Mouse (Mus musculus): ENCODE results near the gene Gse1. TPM values are rescaled to one million over a fixed set of nuclear protein-coding genes. Genes with fewer than 3 reads are reported as not detected.
A peak's percentile ranks its signal among the peaks of the same experiment; 100 is the strongest.

Gse1 gene
- 10 to 100 TPM; 30.7 to 64.5 (median 48.4) TPM for total RNA-seq (2022)

- peak; percentile 90 for DNase-seq
Observed at GRCm38 (mm10) chr8:120227891-120228591, at the start of gene Gse1. Gene Gse1 (plus strand): TSS chr8:120228456.

DNA sequence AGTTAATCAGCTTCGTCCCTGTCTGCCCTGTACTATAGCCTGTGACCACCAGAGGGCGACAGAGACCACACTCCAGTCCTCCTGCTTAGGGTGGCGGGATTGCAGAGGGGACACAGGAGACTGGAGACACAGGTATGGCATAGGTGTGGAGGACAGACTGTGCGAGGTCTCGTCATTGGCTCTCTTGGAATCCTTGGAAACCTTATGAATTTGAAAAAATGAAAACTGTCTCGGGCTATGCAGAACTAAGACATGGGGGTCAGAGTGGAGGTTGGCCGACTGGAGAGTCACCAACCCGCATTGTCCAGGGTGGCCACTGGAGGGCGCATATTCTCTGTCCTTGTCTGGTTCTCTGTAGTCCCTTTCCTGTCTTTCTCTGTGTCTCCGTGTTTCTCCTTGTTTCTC, 49.2 kb upstream of the Gse1 start:
- peak; percentile 86 for DNase-seq

DNA sequence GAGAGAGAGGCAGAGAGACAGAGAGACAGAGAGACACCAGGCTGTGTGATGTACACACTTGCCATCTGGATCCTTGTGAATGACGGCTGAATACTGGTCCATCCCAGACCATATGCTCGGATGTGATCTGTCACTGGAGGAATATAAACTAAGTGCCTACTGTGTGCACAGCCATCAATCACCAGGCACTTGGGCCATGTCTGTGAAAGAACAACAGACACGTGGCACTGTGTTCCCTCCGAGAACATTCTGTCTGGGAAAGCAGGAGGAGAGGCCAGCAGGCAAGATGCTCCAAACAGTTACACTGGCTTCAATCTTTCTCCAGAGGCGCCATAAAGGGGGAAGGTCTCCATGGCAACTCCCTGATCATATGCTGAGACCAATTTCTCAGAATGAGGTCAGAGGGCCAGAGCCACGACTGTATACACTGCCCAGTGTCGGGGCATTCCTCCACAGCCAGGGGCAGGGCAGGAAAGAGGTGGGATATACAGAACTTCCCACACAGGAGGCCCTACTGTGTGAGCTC, 47.7 kb upstream of the Gse1 start:
- no peak for DNase-seq

GRCm38 (mm10) chr8:120181274-120181673, 47.0 kb upstream of the Gse1 start:
- DNase-seq = no peak

GRCm38 (mm10) chr8:120181861-120182414, 46.3 kb upstream of the Gse1 start:
- DNase-seq = no peak

- no peak for DNase-seq
Observed at GRCm38 (mm10) chr8:120184366-120184765, 43.9 kb upstream of the Gse1 start.

GRCm38 (mm10) chr8:120184850-120185792, 43.1 kb upstream of the Gse1 start:
- no peak for DNase-seq

DNA sequence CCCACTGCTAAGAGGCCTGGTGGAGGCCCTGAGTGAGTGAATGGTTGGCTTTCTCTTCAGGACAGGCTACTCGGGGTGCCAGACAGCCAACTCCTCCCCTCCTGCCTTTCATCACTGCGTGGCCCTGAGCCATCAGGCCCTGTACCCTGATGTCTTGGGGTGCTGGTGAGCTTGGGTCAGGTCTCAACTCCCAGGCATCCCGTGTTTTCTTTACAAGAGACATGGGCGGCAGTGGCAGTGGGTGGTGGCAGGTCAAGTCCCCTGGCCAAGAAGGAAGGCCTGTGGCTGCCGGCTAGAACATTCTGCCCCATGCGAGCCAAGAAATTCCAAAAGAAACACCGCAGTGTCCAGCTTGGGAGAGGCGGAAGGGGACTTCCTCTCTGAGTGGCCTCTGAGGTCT, 41.8 kb upstream of the Gse1 start:
- no peak for DNase-seq

DNA sequence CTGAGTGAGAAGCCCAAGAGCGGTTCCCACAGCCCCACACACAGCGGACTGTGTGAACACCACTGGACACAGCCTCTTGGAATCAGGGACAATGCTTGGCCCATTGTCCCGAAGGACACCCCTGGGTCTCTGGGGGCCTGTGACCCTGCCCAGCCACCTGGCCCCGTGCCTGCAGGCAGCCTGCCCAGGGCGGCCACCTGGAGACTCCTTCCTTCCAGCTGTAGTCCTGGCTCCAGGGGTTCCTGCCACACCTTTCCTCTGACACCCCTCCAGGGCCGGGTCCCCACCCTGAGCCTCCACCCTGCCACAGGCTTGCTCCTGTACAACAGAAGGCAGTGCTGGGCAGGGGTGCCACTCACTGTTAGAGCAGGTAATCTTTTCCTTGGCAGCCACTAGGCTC, 39.7 kb upstream of the Gse1 start:
- DNase-seq = peak; percentile 61

DNA sequence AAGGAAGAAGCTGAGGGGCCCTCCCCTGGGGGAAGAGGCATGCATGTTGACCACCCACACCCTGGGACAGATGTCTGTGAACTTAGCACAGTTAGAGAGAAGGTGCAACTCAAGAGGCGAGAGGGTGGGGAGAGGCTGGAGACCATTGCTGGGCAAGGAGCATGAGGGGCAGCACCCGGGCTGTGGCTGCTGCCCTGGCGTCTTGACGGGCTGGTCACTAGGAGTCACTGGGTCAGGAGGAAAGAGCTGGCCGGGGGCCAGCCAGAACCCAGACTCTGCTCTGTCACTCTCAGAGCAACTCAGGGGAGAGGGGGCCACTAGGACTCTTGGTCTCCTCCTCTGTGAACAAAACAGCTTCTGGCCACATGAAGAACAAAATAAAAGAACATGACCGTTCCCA, 38.8 kb upstream of the Gse1 start:
- no peak for DNase-seq

- DNase-seq = no peak
Observed at GRCm38 (mm10) chr8:120190107-120190809, 38.0 kb upstream of the Gse1 start.

- DNase-seq = peak; percentile 94
Observed at GRCm38 (mm10) chr8:120190810-120191413, 37.3 kb upstream of the Gse1 start.

GRCm38 (mm10) chr8:120191633-120192032, 36.6 kb upstream of the Gse1 start:
- DNase-seq = no peak

DNA sequence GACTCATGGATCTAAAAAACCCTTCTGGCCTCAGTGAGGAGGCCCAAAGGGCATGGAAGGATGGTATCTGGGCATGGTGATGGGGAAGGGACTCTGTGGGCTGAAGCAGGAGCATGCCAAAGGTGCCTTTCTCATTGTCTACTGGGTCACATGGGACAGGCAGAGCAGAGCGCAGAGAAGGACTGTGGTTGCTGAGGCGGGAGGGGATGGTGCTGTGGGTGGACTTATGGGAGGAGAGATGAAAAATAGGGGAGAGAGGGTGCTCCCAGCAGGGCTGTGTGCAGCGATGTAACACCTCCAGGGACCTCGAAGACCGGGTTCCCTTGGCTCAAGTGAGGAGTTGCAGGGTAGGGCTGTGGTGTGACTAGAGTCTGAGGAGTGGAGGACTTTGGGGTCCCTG, 36.1 kb upstream of the Gse1 start:
- DNase-seq = no peak

DNA sequence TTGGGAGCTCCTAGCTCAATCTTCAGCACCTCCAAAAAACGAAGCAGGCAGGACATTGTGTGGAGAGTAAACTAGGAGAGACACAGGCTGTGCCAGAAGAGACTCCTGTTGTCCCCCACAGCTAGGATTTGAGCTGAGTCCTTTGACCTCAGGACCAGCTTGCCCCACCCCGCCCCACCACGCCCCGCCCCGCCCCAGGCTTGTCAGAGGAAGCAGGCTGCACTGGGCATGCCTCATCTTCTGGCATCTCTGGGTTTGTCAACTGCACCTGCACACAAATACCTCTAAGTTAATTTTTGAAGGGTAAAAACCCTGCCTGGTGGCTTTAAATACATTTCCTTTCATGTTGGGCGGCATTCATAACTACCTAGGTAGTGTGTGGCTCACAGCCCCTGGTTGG, 26.9 kb upstream of the Gse1 start:
- DNase-seq = no peak

DNA sequence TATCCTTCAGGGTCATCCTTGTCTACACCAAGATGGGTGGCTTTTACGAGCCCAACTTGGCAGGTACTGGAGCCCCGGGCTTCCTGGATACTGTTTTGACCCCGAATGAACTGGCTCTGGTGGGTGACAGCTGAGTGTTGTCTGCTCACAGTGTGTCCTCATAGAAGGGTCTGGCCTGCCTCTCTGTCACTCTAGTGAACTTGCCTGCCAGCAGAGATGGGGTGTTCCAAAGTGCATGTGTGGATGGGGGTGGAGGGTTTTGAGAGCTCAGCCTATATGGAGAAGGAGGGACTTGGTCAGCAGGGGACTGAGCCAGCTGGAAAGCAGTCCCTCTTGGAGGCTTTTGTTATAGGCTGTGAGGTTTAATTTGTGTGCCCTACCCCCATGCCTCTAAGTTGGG, 25.7 kb upstream of the Gse1 start:
- DNase-seq = no peak

- DNase-seq = peak; percentile 90
Observed at GRCm38 (mm10) chr8:120204736-120205360, 23.4 kb upstream of the Gse1 start.

GRCm38 (mm10) chr8:120205916-120206315, 22.3 kb upstream of the Gse1 start:
- no peak for DNase-seq

GRCm38 (mm10) chr8:120207364-120207763, 20.9 kb upstream of the Gse1 start:
- no peak for DNase-seq

GRCm38 (mm10) chr8:120208113-120208512, 20.1 kb upstream of the Gse1 start:
- no peak for DNase-seq

DNA sequence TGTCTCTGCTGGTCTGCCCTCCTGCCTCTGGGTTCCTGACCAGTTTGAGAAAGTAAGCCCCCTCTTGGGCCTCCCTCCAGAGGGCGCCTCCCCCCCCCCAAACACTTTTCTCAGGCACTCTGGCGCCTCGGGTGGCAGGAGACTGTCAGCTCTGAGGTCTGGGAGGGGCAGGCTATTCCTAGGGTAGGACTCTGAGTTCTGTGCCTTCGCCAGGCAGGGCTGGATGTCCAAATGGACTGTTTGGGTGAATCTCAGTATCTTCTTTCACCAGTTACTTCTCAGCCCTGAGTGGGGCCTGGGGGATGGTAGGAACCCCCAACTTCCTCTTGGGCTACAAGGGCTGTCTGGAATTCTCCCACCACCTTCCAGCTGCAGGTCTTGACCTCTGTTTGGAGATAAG, 16.9 kb upstream of the Gse1 start:
- no peak for DNase-seq

DNA sequence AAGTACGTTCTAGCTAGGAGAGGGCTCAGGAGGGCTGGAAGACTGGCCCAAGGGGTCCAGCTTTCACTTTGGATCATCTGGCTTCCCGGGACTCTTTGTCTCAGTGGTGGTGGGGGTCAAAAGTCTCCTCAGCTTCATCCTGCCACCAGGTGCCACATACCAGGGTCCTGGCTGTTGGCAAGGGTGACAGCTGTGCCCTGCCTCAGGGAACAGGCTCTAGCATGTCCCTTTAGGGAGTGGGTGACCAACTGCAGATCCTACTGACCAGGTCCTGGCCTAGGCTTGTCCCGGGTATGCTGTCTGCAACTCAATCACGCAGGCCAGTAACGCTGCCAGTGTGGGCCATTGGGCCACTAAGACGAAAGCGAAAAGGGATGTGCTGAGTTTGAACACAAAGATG, 15.7 kb upstream of the Gse1 start:
- DNase-seq = no peak

All from adrenal gland, adult 8-10 months (tissue).